Mouse (Mus musculus): ENCODE results near the gene Cyth1. TPM values are rescaled to one million over a fixed set of nuclear protein-coding genes. Genes with fewer than 3 reads are reported as not detected.

Gene Cyth1
- polyA plus RNA-seq, 1 experiment = 19.6 TPM

- WGBS = 1% methylated on average over 16 of the region's 16 CpGs
- H3K27ac ChIP-seq (ENCODE audit: insufficient read depth, low read depth, low read length) = peak overlapping the region; percentile 77; the same call in 1 of the 2 replicates
Measured at GRCm38 (mm10) chr11:118289037-118289511, 40.7 kb upstream of the Cyth1 start.

GRCm38 (mm10) chr11:118287573-118287972 lies 39.2 kb upstream of the Cyth1 start:
- peaks cover 9% of the 10 kb centered on the region; the same call in 1 of the 2 replicates for H3K4me1 ChIP-seq (ENCODE audit: control insufficient read depth, insufficient read depth, insufficient read length, low read length)
- H3K27ac ChIP-seq (ENCODE audit: insufficient read depth, low read depth, low read length) = no peak overlapping the region
- H3K36me3 ChIP-seq (ENCODE audit: control insufficient read depth, insufficient read depth, low read length) = peaks cover 33% of the 10 kb centered on the region
- no peak for TF ChIP-seq POLR2A (IDR thresholded peaks at IDR 0.05; ENCODE audit: low read depth, low read length)
- no peak overlapping the region for H3K4me3 ChIP-seq (ENCODE audit: low read depth, low read length)
- H3K27me3 ChIP-seq (ENCODE audit: control insufficient read depth, insufficient read depth, low read length) = no peaks in the 10 kb centered on the region
- WGBS = 86% methylated on average over 9 of the region's 9 CpGs

More at GRCm38 (mm10) chr11:118289037-118289511, 40.7 kb upstream of the Cyth1 start:
- peaks cover 9% of the 10 kb centered on the region; the same call in 1 of the 2 replicates for H3K4me1 ChIP-seq (ENCODE audit: control insufficient read depth, insufficient read depth, insufficient read length, low read length)
- H3K4me3 ChIP-seq (ENCODE audit: low read depth, low read length) = peak overlapping the region; percentile 81
- H3K36me3 ChIP-seq (ENCODE audit: control insufficient read depth, insufficient read depth, low read length) = peaks cover 20% of the 10 kb centered on the region
- H3K27me3 ChIP-seq (ENCODE audit: control insufficient read depth, insufficient read depth, low read length) = no peaks in the 10 kb centered on the region
- TF ChIP-seq CTCF (IDR thresholded peaks at IDR 0.05; ENCODE audit: extremely low read depth, insufficient read length, insufficient replicate concordance, low read depth, low read length) (no peak), POLR2A (IDR thresholded peaks at IDR 0.05; ENCODE audit: low read depth, low read length) (no peak)

- Histone ChIP-seq H3K4me1 (ENCODE audit: control insufficient read depth, insufficient read depth, insufficient read length, low read length) (peaks cover 9% of the 10 kb centered on the region; the same call in 1 of the 2 replicates), H3K27me3 (ENCODE audit: control insufficient read depth, insufficient read depth, low read length) (no peaks in the 10 kb centered on the region), H3K27ac (ENCODE audit: insufficient read depth, low read depth, low read length) (no peak overlapping the region), H3K36me3 (ENCODE audit: control insufficient read depth, insufficient read depth, low read length) (peaks cover 42% of the 10 kb centered on the region), H3K4me3 (ENCODE audit: low read depth, low read length) (no peak overlapping the region)
- TF ChIP-seq POLR2A (IDR thresholded peaks at IDR 0.05; ENCODE audit: low read depth, low read length) = no peak
- TF ChIP-seq CTCF (IDR thresholded peaks at IDR 0.05; ENCODE audit: extremely low read depth, insufficient read length, insufficient replicate concordance, low read depth, low read length) = no peak
- WGBS = 83% methylated on average over 9 of the region's 9 CpGs
Measured at GRCm38 (mm10) chr11:118286434-118286833, 38.0 kb upstream of the Cyth1 start.

- H3K27ac ChIP-seq (ENCODE audit: insufficient read depth, low read depth, low read length) = no peak overlapping the region
- H3K36me3 ChIP-seq (ENCODE audit: control insufficient read depth, insufficient read depth, low read length) = peaks cover 44% of the 10 kb centered on the region
- no peaks in the 10 kb centered on the region for H3K27me3 ChIP-seq (ENCODE audit: control insufficient read depth, insufficient read depth, low read length)
- WGBS = 92% methylated on average over 13 of the region's 13 CpGs
- TF ChIP-seq CTCF (IDR thresholded peaks at IDR 0.05; ENCODE audit: extremely low read depth, insufficient read length, insufficient replicate concordance, low read depth, low read length) (no peak), POLR2A (IDR thresholded peaks at IDR 0.05; ENCODE audit: low read depth, low read length) (no peak)
- peaks cover 9% of the 10 kb centered on the region; the same call in 1 of the 2 replicates for H3K4me1 ChIP-seq (ENCODE audit: control insufficient read depth, insufficient read depth, insufficient read length, low read length)
- no peak overlapping the region for H3K4me3 ChIP-seq (ENCODE audit: low read depth, low read length)
Measured at GRCm38 (mm10) chr11:118285791-118286190, 37.4 kb upstream of the Cyth1 start.

GRCm38 (mm10) chr11:118280218-118280617 lies 31.8 kb upstream of the Cyth1 start:
- WGBS = 95% methylated on average over 3 of the region's 3 CpGs
- no peak for TF ChIP-seq POLR2A (IDR thresholded peaks at IDR 0.05; ENCODE audit: low read depth, low read length)
- TF ChIP-seq CTCF (IDR thresholded peaks at IDR 0.05; ENCODE audit: extremely low read depth, insufficient read length, insufficient replicate concordance, low read depth, low read length) = no peak
- peaks cover 78% of the 10 kb centered on the region for H3K36me3 ChIP-seq (ENCODE audit: control insufficient read depth, insufficient read depth, low read length)

GRCm38 (mm10) chr11:118276328-118276727 lies 27.9 kb upstream of the Cyth1 start:
- Histone ChIP-seq H3K27me3 (ENCODE audit: control insufficient read depth, insufficient read depth, low read length) (no peaks in the 10 kb centered on the region), H3K36me3 (ENCODE audit: control insufficient read depth, insufficient read depth, low read length) (peaks cover 80% of the 10 kb centered on the region), H3K27ac (ENCODE audit: insufficient read depth, low read depth, low read length) (no peak overlapping the region), H3K4me1 (ENCODE audit: control insufficient read depth, insufficient read depth, insufficient read length, low read length) (no peaks in the 10 kb centered on the region), H3K4me3 (ENCODE audit: low read depth, low read length) (no peak overlapping the region)
- WGBS = 88% methylated on average over 7 of the region's 7 CpGs
- TF ChIP-seq POLR2A (IDR thresholded peaks at IDR 0.05; ENCODE audit: low read depth, low read length) (no peak), CTCF (IDR thresholded peaks at IDR 0.05; ENCODE audit: extremely low read depth, insufficient read length, insufficient replicate concordance, low read depth, low read length) (no peak)

More at GRCm38 (mm10) chr11:118280218-118280617, 31.8 kb upstream of the Cyth1 start:
- Histone ChIP-seq H3K4me1 (ENCODE audit: control insufficient read depth, insufficient read depth, insufficient read length, low read length) (no peaks in the 10 kb centered on the region), H3K4me3 (ENCODE audit: low read depth, low read length) (no peak overlapping the region), H3K27me3 (ENCODE audit: control insufficient read depth, insufficient read depth, low read length) (no peaks in the 10 kb centered on the region), H3K27ac (ENCODE audit: insufficient read depth, low read depth, low read length) (no peak overlapping the region)

- WGBS = 85% methylated on average over 9 of the region's 9 CpGs
- H3K27ac ChIP-seq (ENCODE audit: insufficient read depth, low read depth, low read length) = no peak overlapping the region
- no peaks in the 10 kb centered on the region for H3K4me1 ChIP-seq (ENCODE audit: control insufficient read depth, insufficient read depth, insufficient read length, low read length)
- TF ChIP-seq POLR2A (IDR thresholded peaks at IDR 0.05; ENCODE audit: low read depth, low read length) (no peak), CTCF (IDR thresholded peaks at IDR 0.05; ENCODE audit: extremely low read depth, insufficient read length, insufficient replicate concordance, low read depth, low read length) (no peak)
- H3K36me3 ChIP-seq (ENCODE audit: control insufficient read depth, insufficient read depth, low read length) = peaks cover 82% of the 10 kb centered on the region
- no peak overlapping the region for H3K4me3 ChIP-seq (ENCODE audit: low read depth, low read length)
- H3K27me3 ChIP-seq (ENCODE audit: control insufficient read depth, insufficient read depth, low read length) = no peaks in the 10 kb centered on the region
Measured at GRCm38 (mm10) chr11:118275092-118275491, 26.7 kb upstream of the Cyth1 start.
